Mouse (Mus musculus): ENCODE measurements around the gene Gpr143. TPM values are rescaled to one million over a fixed set of nuclear protein-coding genes. Genes with fewer than 3 reads are reported as not detected.

Gene Gpr143
- total RNA-seq, 2 experiments from 2014 or later = not detected

Other genes starting within 250 kb of the Gpr143 start
- gene Cldn34a, start 218.6 kb upstream of the Gpr143 start, total RNA-seq (2021) = not detected
- 1 to 10 TPM; 1.2 to 1.8 TPM for gene Shroom2, start 12.5 kb upstream of the Gpr143 start, total RNA-seq (2021)
- not detected for gene Usp51, start 224.5 kb downstream of the Gpr143 start, total RNA-seq (2021)